Mouse (Mus musculus): Measurements from ENCODE around the gene Nup210. TPM values are rescaled to one million over a fixed set of nuclear protein-coding genes. Genes with fewer than 3 reads are reported as not detected.

Gene Nup210
- polyA plus RNA-seq, 1 experiment from 2014 or later = 11.8 TPM

DNA sequence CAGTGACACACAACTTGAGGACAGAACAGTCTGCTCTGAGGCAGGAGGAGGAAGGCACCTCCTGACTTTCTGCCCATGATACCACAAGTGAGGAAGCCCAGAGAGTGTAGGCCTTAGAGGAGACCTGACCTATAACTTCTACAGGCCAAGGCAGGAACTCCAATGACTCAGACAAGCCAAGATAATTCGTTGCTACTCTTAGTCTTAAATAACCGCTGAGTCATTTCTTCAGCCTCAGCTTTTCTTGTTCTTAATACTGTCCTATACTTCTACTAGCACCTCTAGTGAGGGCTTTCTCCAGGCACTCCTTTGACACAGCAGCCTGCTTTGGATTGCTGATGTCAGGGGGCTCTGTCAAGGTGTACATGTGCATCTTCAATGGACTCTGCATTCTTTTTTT is 55.3 kb downstream of the Nup210 start:
- Histone ChIP-seq H3K27ac (ENCODE audit: low read depth) (no peak overlapping the region), H3K9me3 (ENCODE audit: low read length) (no peaks in the 10 kb centered on the region), H3K36me3 (replicated peaks; ENCODE audit: insufficient read depth, low read length) (peaks cover 59% of the 10 kb centered on the region), H3K9ac (replicated peaks) (no peak overlapping the region), H3K27me3 (ENCODE audit: insufficient read depth, low read length) (no peaks in the 10 kb centered on the region), H3K4me1 (ENCODE audit: insufficient read depth) (no peaks in the 10 kb centered on the region), H3K4me3 (ENCODE audit: low read depth, low read length) (no peak overlapping the region), H3K4me2 (ENCODE audit: low read depth, low read length) (no peak overlapping the region)
- no peak for TF ChIP-seq CTCF (IDR thresholded peaks at IDR 0.05; ENCODE audit: low read depth)
- TF ChIP-seq EP300 (IDR thresholded peaks at IDR 0.05; ENCODE audit: low read depth) = no peak
- WGBS (ENCODE audit: insufficient replicate concordance) = 63% methylated on average over 2 of the region's 2 CpGs
- no peak for DNase-seq
- no peak for ATAC-seq

DNA sequence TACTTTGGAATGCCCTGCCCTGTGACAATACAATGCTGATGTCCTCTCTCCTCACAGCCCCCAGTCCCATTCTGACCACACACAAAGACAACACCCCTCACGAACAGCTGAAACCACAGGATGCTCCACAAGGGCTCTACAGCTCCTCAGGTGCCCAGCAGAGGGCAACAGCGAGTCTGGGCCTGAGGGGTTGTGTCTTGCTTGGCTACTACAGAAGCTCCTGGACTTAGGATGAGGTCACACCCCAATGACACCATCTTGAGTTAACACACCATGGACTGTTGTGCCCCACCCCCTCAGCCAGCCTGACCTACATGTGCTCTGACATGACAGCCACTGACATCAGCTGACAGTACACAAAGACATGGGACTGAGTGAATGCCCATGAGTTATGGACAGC is 56.9 kb downstream of the Nup210 start:
- Histone ChIP-seq H3K27ac (ENCODE audit: low read depth) (no peak overlapping the region), H3K4me1 (ENCODE audit: insufficient read depth) (no peaks in the 10 kb centered on the region), H3K9ac (replicated peaks) (no peak overlapping the region), H3K9me3 (ENCODE audit: low read length) (no peaks in the 10 kb centered on the region), H3K4me3 (ENCODE audit: low read depth, low read length) (no peak overlapping the region), H3K4me2 (ENCODE audit: low read depth, low read length) (no peak overlapping the region), H3K36me3 (replicated peaks; ENCODE audit: insufficient read depth, low read length) (peaks cover 64% of the 10 kb centered on the region), H3K27me3 (ENCODE audit: insufficient read depth, low read length) (no peaks in the 10 kb centered on the region)
- WGBS (ENCODE audit: insufficient replicate concordance) = 42% methylated on average over 2 of the region's 2 CpGs
- TF ChIP-seq EP300 (IDR thresholded peaks at IDR 0.05; ENCODE audit: low read depth) (no peak), CTCF (IDR thresholded peaks at IDR 0.05; ENCODE audit: low read depth) (peak; percentile 90)
- DNase-seq (peak; percentile 70), ATAC-seq (peak; percentile 84)

DNA sequence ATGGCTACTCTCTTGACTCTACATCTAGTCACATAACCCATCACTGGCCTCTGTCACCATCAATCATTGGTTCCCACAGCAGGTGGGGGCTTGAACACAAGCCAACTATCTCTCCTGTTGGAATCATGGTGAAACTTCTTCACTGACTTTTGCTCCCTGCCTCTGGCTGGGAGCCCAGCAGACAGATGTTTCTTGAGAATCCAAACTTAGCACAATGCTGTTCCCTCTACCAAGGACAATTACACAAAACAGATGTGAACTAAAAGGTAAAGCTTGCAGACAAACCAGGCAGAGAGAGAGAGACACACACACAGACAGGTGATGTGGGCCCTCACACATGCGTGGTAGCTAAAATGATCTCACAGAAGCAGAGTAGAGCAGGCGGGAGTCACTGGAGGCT is 58.6 kb downstream of the Nup210 start:
- Histone ChIP-seq H3K4me2 (ENCODE audit: low read depth, low read length) (no peak overlapping the region), H3K36me3 (replicated peaks; ENCODE audit: insufficient read depth, low read length) (peaks cover 72% of the 10 kb centered on the region), H3K4me1 (ENCODE audit: insufficient read depth) (no peaks in the 10 kb centered on the region), H3K9me3 (ENCODE audit: low read length) (no peaks in the 10 kb centered on the region), H3K27me3 (ENCODE audit: insufficient read depth, low read length) (no peaks in the 10 kb centered on the region), H3K9ac (replicated peaks) (no peak overlapping the region), H3K27ac (ENCODE audit: low read depth) (no peak overlapping the region), H3K4me3 (ENCODE audit: low read depth, low read length) (no peak overlapping the region)
- WGBS (ENCODE audit: insufficient replicate concordance) = 75% methylated on average over 2 of the region's 2 CpGs
- ATAC-seq (no peak), DNase-seq (no peak)
- TF ChIP-seq CTCF (IDR thresholded peaks at IDR 0.05; ENCODE audit: low read depth) (no peak), EP300 (IDR thresholded peaks at IDR 0.05; ENCODE audit: low read depth) (no peak)

DNA sequence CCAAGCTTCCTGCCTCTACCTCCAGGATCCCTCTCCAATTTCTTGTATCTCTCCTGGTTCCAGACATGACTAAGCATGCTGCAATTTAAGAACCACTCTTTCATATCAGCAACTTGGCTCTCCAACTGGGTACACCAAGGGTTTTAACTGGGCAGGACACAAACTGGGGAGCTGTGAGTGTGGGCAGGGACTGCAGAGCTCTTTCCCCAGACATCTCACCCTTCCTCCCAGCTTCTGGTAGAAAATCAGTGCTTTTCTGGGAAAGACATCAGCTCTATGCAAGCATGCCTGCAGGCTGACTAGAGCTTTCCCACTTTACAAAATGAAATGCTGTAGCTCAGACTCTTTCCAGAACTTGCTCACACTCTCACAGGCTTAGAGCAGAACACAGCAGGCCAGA is 60.3 kb downstream of the Nup210 start:
- no peak for DNase-seq
- Histone ChIP-seq H3K36me3 (replicated peaks; ENCODE audit: insufficient read depth, low read length) (peaks cover 75% of the 10 kb centered on the region), H3K27me3 (ENCODE audit: insufficient read depth, low read length) (no peaks in the 10 kb centered on the region), H3K9me3 (ENCODE audit: low read length) (no peaks in the 10 kb centered on the region), H3K4me1 (ENCODE audit: insufficient read depth) (no peaks in the 10 kb centered on the region), H3K4me2 (ENCODE audit: low read depth, low read length) (no peak overlapping the region), H3K27ac (ENCODE audit: low read depth) (no peak overlapping the region), H3K4me3 (ENCODE audit: low read depth, low read length) (no peak overlapping the region), H3K9ac (replicated peaks) (no peak overlapping the region)
- TF ChIP-seq CTCF (IDR thresholded peaks at IDR 0.05; ENCODE audit: low read depth) = no peak
- TF ChIP-seq EP300 (IDR thresholded peaks at IDR 0.05; ENCODE audit: low read depth) = no peak
- no peak for ATAC-seq

DNA sequence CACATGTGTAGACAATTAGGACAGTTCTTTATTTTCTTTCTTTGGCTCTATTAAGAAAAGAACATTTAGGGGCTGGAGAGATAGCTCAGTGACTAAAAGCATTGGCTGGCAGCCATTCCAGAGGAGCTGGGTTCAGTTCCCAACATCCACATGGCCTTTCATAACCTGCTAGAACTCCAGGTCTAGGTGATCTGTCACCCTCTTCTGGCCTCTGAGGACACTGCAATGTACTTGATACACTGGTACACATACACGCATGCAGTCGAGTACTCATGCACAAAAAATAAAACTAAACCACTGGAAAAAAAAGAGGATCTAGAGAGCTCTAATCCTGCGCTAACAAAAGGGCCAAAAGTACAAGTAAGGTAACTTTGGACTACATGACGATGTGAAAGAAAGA is 64.1 kb downstream of the Nup210 start:
- no peak for ATAC-seq
- no peak for DNase-seq
- H3K9ac ChIP-seq (replicated peaks) = no peak overlapping the region
- WGBS (ENCODE audit: insufficient replicate concordance) = 83% methylated on average over 4 of the region's 4 CpGs
- H3K36me3 ChIP-seq (replicated peaks; ENCODE audit: insufficient read depth, low read length) = peaks cover 67% of the 10 kb centered on the region
- H3K4me2 ChIP-seq (ENCODE audit: low read depth, low read length) = no peak overlapping the region
- no peaks in the 10 kb centered on the region for H3K9me3 ChIP-seq (ENCODE audit: low read length)
- no peaks in the 10 kb centered on the region for H3K27me3 ChIP-seq (ENCODE audit: insufficient read depth, low read length)
- H3K4me3 ChIP-seq (ENCODE audit: low read depth, low read length) = no peak overlapping the region
- TF ChIP-seq CTCF (IDR thresholded peaks at IDR 0.05; ENCODE audit: low read depth) (peak; percentile 30), EP300 (IDR thresholded peaks at IDR 0.05; ENCODE audit: low read depth) (no peak)
- no peak overlapping the region for H3K27ac ChIP-seq (ENCODE audit: low read depth)
- H3K4me1 ChIP-seq (ENCODE audit: insufficient read depth) = no peaks in the 10 kb centered on the region

DNA sequence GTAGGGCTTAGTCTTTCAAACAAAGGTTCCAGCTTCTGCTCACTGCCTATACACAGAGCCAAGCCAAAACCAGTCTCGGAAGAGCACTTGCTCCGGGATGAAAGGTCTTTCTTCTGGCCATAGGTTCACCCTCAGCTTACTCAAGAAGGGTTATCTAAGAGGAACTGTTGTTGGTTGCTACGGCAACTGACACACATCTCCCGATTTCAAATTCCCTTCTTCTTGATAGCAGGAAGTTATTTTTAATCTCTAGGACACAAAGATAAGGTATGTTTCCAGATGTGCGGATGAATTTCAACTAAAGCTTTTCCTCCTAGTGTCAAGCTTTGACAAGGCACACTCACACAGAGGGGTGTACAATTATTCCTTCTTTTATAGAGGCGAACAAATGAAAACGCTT is 68.6 kb downstream of the Nup210 start:
- Histone ChIP-seq H3K9ac (replicated peaks) (no peak overlapping the region), H3K4me1 (ENCODE audit: insufficient read depth) (no peaks in the 10 kb centered on the region), H3K36me3 (replicated peaks; ENCODE audit: insufficient read depth, low read length) (peaks cover 60% of the 10 kb centered on the region), H3K4me3 (ENCODE audit: low read depth, low read length) (no peak overlapping the region), H3K9me3 (ENCODE audit: low read length) (no peaks in the 10 kb centered on the region), H3K27ac (ENCODE audit: low read depth) (no peak overlapping the region), H3K4me2 (ENCODE audit: low read depth, low read length) (no peak overlapping the region), H3K27me3 (ENCODE audit: insufficient read depth, low read length) (no peaks in the 10 kb centered on the region)
- WGBS (ENCODE audit: insufficient replicate concordance) = 68% methylated on average over 7 of the region's 7 CpGs
- DNase-seq = no peak
- ATAC-seq = no peak
- TF ChIP-seq EP300 (IDR thresholded peaks at IDR 0.05; ENCODE audit: low read depth) = no peak
- no peak for TF ChIP-seq CTCF (IDR thresholded peaks at IDR 0.05; ENCODE audit: low read depth)

DNA sequence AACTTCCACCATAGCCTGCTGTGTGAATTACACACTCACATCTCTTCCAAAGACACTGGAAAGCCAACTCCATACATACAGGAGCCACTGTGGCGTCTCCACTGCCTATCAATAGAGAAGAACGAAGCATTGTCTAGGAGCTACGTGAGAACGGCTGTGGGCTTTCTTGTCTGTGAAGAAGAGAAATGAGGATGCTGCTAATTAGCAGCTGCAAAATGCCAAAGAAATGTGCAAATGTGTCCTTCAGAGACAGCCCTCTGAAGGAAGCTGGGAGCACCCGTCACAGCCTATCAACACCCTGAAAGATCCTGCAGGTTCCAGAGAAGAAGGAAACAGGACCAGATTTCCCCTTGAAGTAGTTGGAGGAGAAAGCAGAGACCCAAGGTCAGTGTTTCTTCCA is 69.2 kb downstream of the Nup210 start:
- Histone ChIP-seq H3K36me3 (replicated peaks; ENCODE audit: insufficient read depth, low read length) (peaks cover 54% of the 10 kb centered on the region), H3K27me3 (ENCODE audit: insufficient read depth, low read length) (no peaks in the 10 kb centered on the region), H3K9ac (replicated peaks) (no peak overlapping the region), H3K4me2 (ENCODE audit: low read depth, low read length) (no peak overlapping the region), H3K4me3 (ENCODE audit: low read depth, low read length) (no peak overlapping the region), H3K9me3 (ENCODE audit: low read length) (no peaks in the 10 kb centered on the region), H3K4me1 (ENCODE audit: insufficient read depth) (no peaks in the 10 kb centered on the region), H3K27ac (ENCODE audit: low read depth) (no peak overlapping the region)
- DNase-seq = no peak
- no peak for TF ChIP-seq EP300 (IDR thresholded peaks at IDR 0.05; ENCODE audit: low read depth)
- no peak for TF ChIP-seq CTCF (IDR thresholded peaks at IDR 0.05; ENCODE audit: low read depth)
- 90% methylated on average over 5 of the region's 5 CpGs for WGBS (ENCODE audit: insufficient replicate concordance)
- no peak for ATAC-seq
